Mouse (Mus musculus) kidney, embryonic 15.5 days (tissue): Measurements from ENCODE around the gene Cachd1. TPM values are rescaled to one million over a fixed set of nuclear protein-coding genes. Genes with fewer than 3 reads are reported as not detected.
A peak's percentile ranks its signal among the peaks of the same experiment; 100 is the strongest.

ENCODE experiments used
- ATAC-seq: fragments of 200-750 bp; cut with Nextera tagmentation; replicated peaks from 2 replicates; pipeline ENCODE4 v1.8.0; 2017; ENCODE audit warnings: moderate TSS enrichment; ENCODE audit not compliant: low FRiP score
- H3K27ac ChIP-seq: fragments of 300-500 bp; sonication (generic); 2 replicates; pipeline ENCODE4 v1.5.1; 2015; ENCODE audit warnings: mild to moderate bottlenecking, inconsistent platforms
- H3K27me3 ChIP-seq: fragments of 300-500 bp; sonication (generic); 2 replicates; pipeline ENCODE4 v1.6.1; 2015; ENCODE audit warnings: inconsistent platforms
- H3K36me3 ChIP-seq: fragments of 300-500 bp; sonication (generic); 2 replicates; pipeline ENCODE4 v1.6.1; 2015; ENCODE audit warnings: inconsistent platforms
- H3K4me1 ChIP-seq: fragments of 300-500 bp; sonication (generic); 2 replicates; pipeline ENCODE4 v1.6.1; 2015; ENCODE audit warnings: inconsistent platforms
- H3K4me2 ChIP-seq: fragments of 300-500 bp; sonication (generic); 2 replicates; pipeline ENCODE4 v1.6.1; 2015; ENCODE audit warnings: moderate library complexity, mild to moderate bottlenecking, inconsistent platforms
- H3K4me3 ChIP-seq: fragments of 300-500 bp; sonication (generic); replicated peaks from 2 replicates; pipeline ENCODE4 v1.5.1; 2015; ENCODE audit warnings: mild to moderate bottlenecking, inconsistent platforms
- H3K9ac ChIP-seq: fragments of 300-500 bp; sonication (generic); 2 replicates; pipeline ENCODE4 v1.6.1; 2015; ENCODE audit warnings: mild to moderate bottlenecking, inconsistent platforms
- H3K9me3 ChIP-seq: fragments of 300-500 bp; sonication (generic); replicated peaks from 2 replicates; pipeline ENCODE4 v1.6.1; 2016; ENCODE audit warnings: inconsistent platforms
- WGBS: fragments of 180-500 bp; shearing (Covaris S2); methylation state at CpG from one replicate; pipeline ENCODE4 v1.1.7; 2015; ENCODE audit warnings: mixed read lengths; 5-methylcytosine and 5-hydroxymethylcytosine counted together
- polyA plus RNA-seq: library from polyadenylated mRNA; unstranded; fragments of >200 nt; fragmentation: Nextera tagmentation; extraction: Ambion mirVana; gene quantifications from 2 replicates; pipeline ENCODE4 v1.2.1, GENCODE M21; 2015

Cachd1 gene
- polyA plus RNA-seq, 1 experiment from 2014 or later: 19.0 TPM

DNA sequence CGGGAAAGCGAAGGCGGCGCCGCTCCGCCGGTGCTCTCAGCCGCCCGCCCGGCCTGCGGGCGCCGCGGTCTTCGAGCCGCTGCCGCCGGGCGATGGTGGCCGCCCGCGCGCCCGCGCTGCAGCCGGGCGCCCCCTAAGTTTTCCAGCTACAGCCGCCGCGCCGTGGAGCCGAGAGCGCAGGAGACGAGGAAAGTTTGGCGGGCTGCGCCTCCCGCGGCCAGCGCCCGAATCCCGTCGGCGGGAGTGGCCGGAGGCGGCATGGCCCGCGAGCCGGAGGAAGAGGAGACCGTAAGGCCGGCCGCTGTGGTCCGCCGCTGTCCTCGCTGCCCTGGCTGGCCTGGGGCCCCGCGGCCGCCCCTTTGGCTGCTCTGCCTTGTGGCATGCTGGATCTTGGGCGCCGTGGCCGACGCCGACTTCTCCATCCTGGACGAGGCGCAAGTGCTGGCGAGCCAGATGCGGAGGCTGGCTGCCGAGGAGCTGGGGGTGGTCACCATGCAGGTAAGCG lies 448 bp downstream of the Cachd1 start:
- no peaks in the 10 kb centered on the region for H3K36me3 ChIP-seq
- no peaks in the 10 kb centered on the region for H3K9me3 ChIP-seq
- H3K4me1 ChIP-seq: peaks cover 41% of the 10 kb centered on the region
- under 1% methylated on average over 68 of the region's 68 CpGs for WGBS
- peak overlapping the region; percentile 96 for H3K27ac ChIP-seq
- peak overlapping the region; percentile 86 for H3K9ac ChIP-seq
- peak overlapping the region; percentile 80 for H3K4me2 ChIP-seq
- H3K27me3 ChIP-seq: no peaks in the 10 kb centered on the region
- peak; percentile 66 for ATAC-seq
- peak overlapping the region; percentile 74 for H3K4me3 ChIP-seq

DNA sequence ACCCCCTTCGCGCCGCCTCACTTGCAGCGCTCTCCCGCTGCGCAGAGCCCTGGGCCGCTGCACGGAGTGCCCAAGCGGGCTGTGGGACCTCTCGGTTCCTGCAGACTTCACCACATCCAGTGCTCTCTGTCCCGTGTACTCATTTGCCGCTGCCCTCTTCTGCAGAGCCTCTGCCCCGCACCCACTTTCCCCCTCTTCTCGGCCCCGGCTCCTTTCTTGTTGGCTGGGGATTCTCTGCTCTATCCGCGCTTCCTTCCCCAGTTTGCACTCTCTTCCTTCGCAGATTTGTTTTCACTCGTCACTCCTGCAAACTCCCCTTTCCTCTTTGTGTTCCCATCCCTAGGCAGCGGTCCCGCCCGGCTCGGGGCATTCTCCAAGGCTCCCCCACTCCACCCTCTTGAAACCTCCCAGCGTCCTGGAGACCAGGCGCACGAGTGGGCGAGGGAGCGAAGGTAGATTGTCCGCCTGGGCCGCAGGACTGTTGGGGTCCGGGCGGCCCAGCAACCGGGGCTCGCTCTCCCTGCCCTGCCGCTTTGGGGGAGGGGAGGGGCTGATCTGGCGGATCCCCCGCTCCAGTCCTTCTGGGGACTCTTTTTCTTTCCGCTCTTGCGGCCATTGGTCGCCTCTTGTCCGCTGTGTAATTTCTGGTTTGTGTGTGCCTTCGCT lies 1.0 kb downstream of the Cachd1 start:
- Histone ChIP-seq H3K4me2 (peak overlapping the region; percentile 80), H3K36me3 (no peaks in the 10 kb centered on the region), H3K9me3 (no peaks in the 10 kb centered on the region), H3K4me1 (peaks cover 44% of the 10 kb centered on the region), H3K27ac (peak overlapping the region; percentile 96), H3K4me3 (peak overlapping the region; percentile 74), H3K9ac (peak overlapping the region; percentile 86), H3K27me3 (no peaks in the 10 kb centered on the region)
- peak; percentile 62 for ATAC-seq
- under 1% methylated on average over 42 of the region's 42 CpGs for whole genome bisulfite sequencing

DNA sequence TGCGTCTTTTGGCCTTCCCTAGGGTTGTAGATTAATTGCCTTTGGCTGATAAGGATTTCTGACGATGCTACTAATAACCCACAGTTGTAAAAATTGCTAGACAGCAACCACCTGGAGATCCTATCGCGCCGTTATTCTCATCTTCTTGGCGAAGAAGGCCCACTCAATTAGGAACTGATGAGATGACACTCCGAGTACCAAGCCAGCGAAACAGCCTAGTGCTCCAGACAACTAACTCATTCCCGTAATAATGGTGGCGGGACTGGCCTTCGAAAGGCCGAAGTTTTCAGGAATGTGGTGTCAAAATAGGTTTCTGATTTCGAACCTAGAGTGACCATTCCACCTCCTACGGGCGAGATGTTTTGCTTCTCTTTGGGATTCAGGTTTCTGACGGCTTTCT lies 1.6 kb downstream of the Cachd1 start:
- Histone ChIP-seq H3K9me3 (no peaks in the 10 kb centered on the region), H3K4me3 (peak overlapping the region; percentile 74), H3K9ac (peak overlapping the region; percentile 86), H3K4me1 (peaks cover 45% of the 10 kb centered on the region), H3K27me3 (no peaks in the 10 kb centered on the region), H3K36me3 (no peaks in the 10 kb centered on the region), H3K4me2 (peak overlapping the region; percentile 80), H3K27ac (peak overlapping the region; percentile 96)
- ATAC-seq: no peak
- 1% methylated on average over 16 of the region's 16 CpGs for WGBS

DNA sequence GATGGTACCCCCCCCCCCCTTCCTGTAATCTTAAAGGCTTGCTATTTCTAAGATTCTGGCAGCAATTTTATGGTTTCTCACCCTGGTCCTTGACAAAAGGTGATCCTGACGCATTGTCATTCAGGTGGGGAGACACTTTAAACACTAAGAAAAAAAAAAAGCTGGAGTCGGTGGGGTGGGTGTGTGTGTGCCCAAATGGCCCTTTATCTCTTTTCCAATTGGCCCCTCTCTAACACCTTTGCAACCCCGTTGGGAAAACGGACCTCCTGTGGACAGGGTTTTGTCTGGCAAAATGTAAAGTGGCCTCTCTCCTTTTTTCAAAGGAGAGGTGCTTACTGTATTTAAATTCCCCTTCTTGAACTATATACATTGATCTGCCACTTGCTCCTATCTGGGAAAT lies 2.5 kb downstream of the Cachd1 start:
- ATAC-seq: no peak
- 39% methylated on average over 4 of the region's 4 CpGs for WGBS
- peak overlapping the region; percentile 74 for H3K4me3 ChIP-seq
- H3K27me3 ChIP-seq: no peaks in the 10 kb centered on the region
- H3K4me1 ChIP-seq: peaks cover 45% of the 10 kb centered on the region
- H3K9me3 ChIP-seq: no peaks in the 10 kb centered on the region
- 0 out of 2 replicates have a peak overlapping the region, but pooled peaks have one; percentile 86 for H3K9ac ChIP-seq
- no peaks in the 10 kb centered on the region for H3K36me3 ChIP-seq
- peak overlapping the region; percentile 80 for H3K4me2 ChIP-seq
- H3K27ac ChIP-seq: no peak overlapping the region

DNA sequence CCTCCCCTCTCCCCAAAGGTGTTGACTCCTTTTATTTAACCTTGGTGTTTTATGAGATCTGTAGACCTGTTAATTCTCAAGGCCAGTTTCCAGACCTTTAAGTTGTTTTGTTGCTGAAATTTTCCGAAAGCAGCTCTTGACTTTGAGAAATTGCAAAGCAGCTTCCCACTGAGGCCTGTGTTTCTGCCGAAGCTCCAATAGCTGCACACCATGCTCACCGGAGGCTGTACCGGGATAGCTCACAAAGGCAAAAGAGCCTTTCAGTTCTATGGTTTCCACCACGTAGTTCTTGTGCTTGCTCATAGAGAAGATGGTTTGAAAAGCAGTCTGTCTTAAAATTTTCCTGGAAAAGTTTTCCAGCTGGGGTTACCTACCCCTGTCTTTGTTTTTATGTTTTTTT lies 3.2 kb downstream of the Cachd1 start:
- peak overlapping the region; percentile 74 for H3K4me3 ChIP-seq
- ATAC-seq: no peak
- peak overlapping the region; percentile 80 for H3K4me2 ChIP-seq
- H3K9me3 ChIP-seq: no peaks in the 10 kb centered on the region
- 17% methylated on average over 5 of the region's 5 CpGs for WGBS
- H3K9ac ChIP-seq: no peak overlapping the region
- H3K4me1 ChIP-seq: peaks cover 45% of the 10 kb centered on the region
- no peaks in the 10 kb centered on the region for H3K27me3 ChIP-seq
- no peak overlapping the region for H3K27ac ChIP-seq
- H3K36me3 ChIP-seq: no peaks in the 10 kb centered on the region

DNA sequence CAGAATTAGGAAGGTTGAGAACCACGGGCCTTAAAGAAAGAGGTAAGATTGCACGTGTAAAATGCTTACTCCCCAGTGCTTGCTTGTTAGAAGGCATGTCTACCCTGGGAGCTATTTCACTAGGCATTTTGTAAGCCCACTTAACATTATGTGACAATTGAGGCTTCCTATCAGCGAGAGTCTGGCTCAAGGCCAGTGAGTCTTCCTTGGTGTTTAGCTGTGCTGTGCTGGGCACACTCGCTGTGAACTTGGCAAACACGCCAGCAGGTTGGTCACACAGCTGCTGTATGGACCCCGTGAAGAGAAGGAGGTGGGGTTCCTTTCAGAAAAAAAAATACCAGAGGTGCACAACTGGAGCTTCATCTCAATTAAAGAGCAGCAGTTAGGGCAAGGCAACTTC lies 4.4 kb downstream of the Cachd1 start:
- H3K4me3 ChIP-seq: no peak overlapping the region
- H3K27me3 ChIP-seq: no peaks in the 10 kb centered on the region
- no peaks in the 10 kb centered on the region for H3K36me3 ChIP-seq
- H3K9me3 ChIP-seq: no peaks in the 10 kb centered on the region
- no peak overlapping the region for H3K27ac ChIP-seq
- 71% methylated on average over 6 of the region's 6 CpGs for WGBS
- no peak overlapping the region for H3K4me2 ChIP-seq
- peaks cover 44% of the 10 kb centered on the region for H3K4me1 ChIP-seq
- no peak overlapping the region for H3K9ac ChIP-seq
- ATAC-seq: no peak

DNA sequence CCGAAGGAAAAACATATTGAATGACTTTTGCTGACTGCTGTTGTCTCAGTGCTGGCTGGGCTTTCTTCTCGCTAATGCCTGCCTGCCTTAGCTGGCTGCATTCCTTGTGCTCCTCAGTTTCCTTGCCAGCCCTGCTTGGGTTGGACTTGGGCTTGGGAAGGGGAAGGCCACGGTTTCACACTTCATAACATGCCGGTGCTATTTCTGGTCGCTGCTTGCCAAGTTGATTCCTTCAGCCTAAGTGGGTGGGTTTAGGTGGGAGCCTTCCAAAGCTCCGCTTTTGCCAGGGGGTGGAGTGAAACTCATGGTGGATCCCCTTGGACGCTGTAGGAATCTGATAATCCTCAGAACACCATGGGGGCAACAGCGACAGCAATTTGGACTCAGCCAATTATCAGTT lies 5.9 kb downstream of the Cachd1 start:
- H3K9ac ChIP-seq: no peak overlapping the region
- peaks cover 43% of the 10 kb centered on the region for H3K4me1 ChIP-seq
- no peak overlapping the region for H3K27ac ChIP-seq
- no peak overlapping the region for H3K4me2 ChIP-seq
- H3K36me3 ChIP-seq: no peaks in the 10 kb centered on the region
- H3K9me3 ChIP-seq: no peaks in the 10 kb centered on the region
- WGBS: 56% methylated on average over 8 of the region's 8 CpGs
- no peaks in the 10 kb centered on the region for H3K27me3 ChIP-seq
- ATAC-seq: no peak
- H3K4me3 ChIP-seq: no peak overlapping the region

DNA sequence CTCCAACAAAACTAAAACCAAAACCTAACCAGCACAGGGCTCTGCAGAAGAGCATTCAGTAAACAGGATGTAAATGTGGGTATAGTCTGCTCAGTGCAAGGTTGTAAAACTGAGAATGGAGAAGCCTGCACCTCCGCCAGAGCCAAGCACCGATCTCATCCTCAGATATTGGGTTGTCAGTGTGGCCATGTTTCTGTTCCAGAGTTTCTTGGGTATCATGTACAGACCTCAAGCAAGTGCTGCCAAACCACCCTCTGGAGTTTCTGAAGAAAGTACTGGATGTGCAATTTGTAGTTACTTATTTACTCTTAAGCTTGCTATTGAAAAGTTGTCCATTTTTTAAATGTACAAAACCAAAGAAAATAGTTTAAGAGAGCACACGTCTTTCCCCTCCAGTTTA lies 6.4 kb downstream of the Cachd1 start:
- Histone ChIP-seq H3K9ac (no peak overlapping the region), H3K9me3 (no peaks in the 10 kb centered on the region), H3K27ac (no peak overlapping the region), H3K4me3 (no peak overlapping the region), H3K27me3 (no peaks in the 10 kb centered on the region), H3K4me1 (peaks cover 43% of the 10 kb centered on the region), H3K36me3 (no peaks in the 10 kb centered on the region), H3K4me2 (no peak overlapping the region)
- no peak for ATAC-seq
- 71% methylated on average over 3 of the region's 3 CpGs for WGBS

DNA sequence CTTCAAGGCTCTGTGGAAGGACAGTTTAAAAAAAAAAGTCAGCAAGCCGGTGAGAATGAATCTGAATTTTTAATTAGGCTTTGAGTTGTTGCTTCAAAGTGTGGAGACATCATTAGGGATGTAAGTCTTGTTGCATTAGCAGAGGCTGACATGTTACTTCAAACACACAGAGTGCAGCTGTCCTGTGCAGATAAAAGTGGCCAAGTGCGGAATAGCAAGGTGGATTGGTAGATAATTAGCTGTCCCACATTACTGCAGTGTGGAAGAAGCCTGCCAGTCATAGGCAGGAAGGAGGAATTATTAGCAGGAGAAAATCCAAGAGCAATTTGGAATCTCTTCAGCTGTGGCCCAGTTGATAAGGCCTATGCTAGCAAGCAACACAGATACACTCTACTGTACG lies 10.7 kb downstream of the Cachd1 start:
- Histone ChIP-seq H3K4me3 (no peak overlapping the region), H3K9me3 (no peaks in the 10 kb centered on the region), H3K36me3 (no peaks in the 10 kb centered on the region), H3K27me3 (no peaks in the 10 kb centered on the region), H3K9ac (no peak overlapping the region), H3K27ac (no peak overlapping the region), H3K4me1 (peaks cover 17% of the 10 kb centered on the region), H3K4me2 (no peak overlapping the region)
- 76% methylated on average over 3 of the region's 3 CpGs for WGBS
- no peak for ATAC-seq

DNA sequence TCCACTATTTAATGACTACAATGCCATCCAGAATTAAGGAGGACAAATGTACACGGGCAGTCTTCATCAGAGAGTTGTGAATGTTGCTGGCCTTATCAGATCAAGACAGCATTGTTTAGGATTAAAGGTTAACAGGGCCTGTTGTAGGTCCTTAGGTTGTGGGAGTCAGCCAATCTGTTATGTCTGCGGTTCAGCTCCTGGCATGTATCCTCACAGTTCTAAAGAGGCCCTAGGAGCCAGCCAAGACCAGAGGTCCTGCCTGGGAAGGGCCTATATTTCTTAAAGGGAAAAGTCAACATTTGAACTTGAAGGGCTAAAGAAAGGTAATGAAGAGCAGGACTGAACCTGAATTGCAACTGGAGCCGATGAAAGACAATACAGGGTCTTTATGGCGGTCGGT lies 13.7 kb downstream of the Cachd1 start:
- WGBS: 48% methylated on average over 5 of the region's 5 CpGs
- Histone ChIP-seq H3K4me3 (no peak overlapping the region), H3K4me2 (no peak overlapping the region), H3K9ac (no peak overlapping the region), H3K9me3 (no peaks in the 10 kb centered on the region), H3K4me1 (peaks cover 38% of the 10 kb centered on the region), H3K27me3 (no peaks in the 10 kb centered on the region), H3K27ac (no peak overlapping the region), H3K36me3 (no peaks in the 10 kb centered on the region)
- no peak for ATAC-seq

DNA sequence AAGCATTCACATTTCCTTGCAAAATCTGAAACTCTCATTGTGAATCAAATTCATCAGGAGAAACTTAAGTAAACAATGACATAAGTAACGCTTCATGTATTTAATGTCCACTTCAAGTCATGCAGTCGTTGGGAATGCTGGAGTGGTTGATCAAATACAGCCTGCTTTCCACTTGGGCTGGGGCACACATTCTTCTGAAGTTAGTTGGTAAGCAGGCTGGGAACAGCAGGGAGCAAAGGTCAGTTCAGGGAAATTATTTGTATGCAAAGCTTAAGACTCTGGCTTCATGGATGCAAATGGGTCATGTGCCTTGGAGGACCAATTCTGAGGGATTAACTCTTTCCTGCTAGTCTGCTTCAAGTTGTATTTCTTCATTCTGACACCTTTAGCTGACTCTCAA lies 16.7 kb downstream of the Cachd1 start:
- Histone ChIP-seq H3K4me1 (peaks cover 59% of the 10 kb centered on the region), H3K27ac (peak overlapping the region; percentile 77; the same call in 1 of the 2 replicates), H3K9ac (no peak overlapping the region), H3K9me3 (no peaks in the 10 kb centered on the region), H3K4me3 (no peak overlapping the region), H3K36me3 (no peaks in the 10 kb centered on the region), H3K27me3 (no peaks in the 10 kb centered on the region), H3K4me2 (no peak overlapping the region)
- 14% methylated on average over 2 of the region's 2 CpGs for WGBS
- ATAC-seq: peak; percentile 63; the same call in 1 of the 2 replicates

DNA sequence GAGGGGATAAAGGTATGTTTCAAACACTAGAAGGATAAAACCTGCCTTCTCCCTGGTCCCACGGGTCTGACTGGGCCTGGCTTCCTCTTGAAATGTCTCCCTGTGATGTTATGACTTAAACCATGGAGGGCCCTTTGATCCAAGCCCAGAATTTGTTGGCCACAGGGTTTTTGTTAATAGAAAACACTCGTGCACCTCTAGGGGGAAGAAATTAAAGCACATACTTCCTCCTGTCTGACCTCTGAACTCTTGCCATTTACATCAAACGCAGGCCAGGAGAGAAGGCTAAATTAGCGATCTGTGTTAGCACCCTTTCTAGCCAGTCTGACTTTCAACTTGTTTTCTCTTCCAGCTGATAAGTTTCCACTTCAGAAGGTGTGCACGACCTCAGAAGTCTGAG lies 19.0 kb downstream of the Cachd1 start:
- H3K9ac ChIP-seq: no peak overlapping the region
- no peaks in the 10 kb centered on the region for H3K27me3 ChIP-seq
- H3K4me3 ChIP-seq: no peak overlapping the region
- H3K4me2 ChIP-seq: no peak overlapping the region
- H3K27ac ChIP-seq: 0 out of 2 replicates have a peak overlapping the region, but pooled peaks have one; percentile 32
- H3K9me3 ChIP-seq: no peaks in the 10 kb centered on the region
- H3K4me1 ChIP-seq: peaks cover 65% of the 10 kb centered on the region
- 10% methylated on average over 5 of the region's 5 CpGs for WGBS
- H3K36me3 ChIP-seq: no peaks in the 10 kb centered on the region
- ATAC-seq: no peak
